Mouse (Mus musculus) cerebellum, adult 2 months (tissue): Measurements from ENCODE around the gene Nccrp1.
"Not testable (repeated sequence)": the region's sequence is repeated elsewhere in the genome, so short reads cannot be mapped to it uniquely, and the experiment has no call there.

Experiments used
- CTCF ChIP-seq: fragments of 200-500 bp; IDR thresholded peaks from 2 replicates; pipeline ENCODE4 v1.5.1; 2011; ENCODE audit warnings: low read depth, mild to moderate bottlenecking, control low read depth, low read length, moderate library complexity, borderline replicate concordance; ENCODE audit not compliant: insufficient read depth
- POLR2A ChIP-seq: fragments of 200-500 bp; IDR thresholded peaks from 2 replicates; pipeline ENCODE4 v1.6.1; 2011; ENCODE audit warnings: low read length, control low read depth, borderline replicate concordance; ENCODE audit not compliant: insufficient read depth

DNA sequence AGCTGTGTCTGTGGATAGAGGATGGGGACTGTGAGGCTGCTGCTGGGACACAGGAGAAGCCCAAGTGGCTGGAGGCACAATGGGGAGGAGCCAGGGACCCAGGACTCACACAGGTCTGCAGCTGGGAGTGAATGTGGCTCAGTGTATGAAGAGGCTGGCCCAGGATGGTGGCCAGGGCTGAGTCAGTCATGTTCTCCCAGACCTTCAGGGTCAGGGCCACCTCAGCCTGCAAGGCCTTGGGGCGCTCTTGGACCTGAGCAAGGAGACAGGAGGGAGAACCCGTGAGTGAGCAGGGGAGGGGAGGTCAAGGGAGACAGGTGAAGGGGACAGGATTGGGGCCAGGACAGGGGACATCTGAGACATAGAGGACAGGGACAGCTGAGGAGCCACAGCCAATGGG, 37.9 kb downstream of the Nccrp1 start:
- not testable (repeated sequence) for TF ChIP-seq CTCF, POLR2A
